Mouse (Mus musculus) MEL (cell line): ENCODE measurements around the gene Spock1. TPM values are rescaled to one million over a fixed set of nuclear protein-coding genes. Genes with fewer than 3 reads are reported as not detected.

ENCODE experiments used
- DNase-seq: peaks from one replicate; pipeline ENCODE4 v3.0.0; 2011; ENCODE audit warnings: low read depth, low spot score
- H3K27ac ChIP-seq: 2 replicates; pipeline ENCODE4 v1.5.1; 2012; ENCODE audit warnings: low read depth, mild to moderate bottlenecking, control low read depth, low read length, moderate library complexity; ENCODE audit not compliant: control insufficient read depth
- H3K27me3 ChIP-seq, 2 experiments: fragments of 150-350 bp in 1 of 2; sonication (generic) in 1 of 2; 2 replicates each; pipeline ENCODE4 v1.6.1; 2012; ENCODE audit warnings: low read length in 2 of 2, mild to moderate bottlenecking in 2 of 2, improper control_type of control experiment in 1 of 2, moderate library complexity in 1 of 2; ENCODE audit not compliant: insufficient read depth in 2 of 2, control insufficient read depth in 1 of 2
- H3K36me3 ChIP-seq, 2 experiments: 2 replicates each; pipeline ENCODE4 v1.6.1; 2012 to 2014; ENCODE audit warnings: low read length in 2 of 2, improper control_type of control experiment in 1 of 2, inconsistent platforms in 1 of 2, mild to moderate bottlenecking in 1 of 2; ENCODE audit not compliant: insufficient read depth in 2 of 2, control insufficient read depth in 1 of 2
- H3K4me1 ChIP-seq, 2 experiments: fragments of 150-350 bp in 1 of 2; sonication (generic) in 1 of 2; 2 replicates each; pipeline ENCODE4 v1.6.1; 2012; ENCODE audit warnings: low read length in 2 of 2, improper control_type of control experiment in 1 of 2, mild to moderate bottlenecking in 1 of 2; ENCODE audit not compliant: insufficient read depth in 2 of 2, control insufficient read depth in 1 of 2
- H3K4me3 ChIP-seq, 2 experiments: fragments of 150-350 bp in 1 of 2; sonication (generic) in 1 of 2; 2 replicates each; pipeline ENCODE4 v1.5.1; 2012; ENCODE audit warnings: low read depth in 2 of 2, low read length in 2 of 2, mild to moderate bottlenecking in 2 of 2, moderate library complexity in 2 of 2, control low read depth in 1 of 2, improper control_type of control experiment in 1 of 2; ENCODE audit not compliant: control insufficient read depth in 1 of 2, insufficient read depth in 1 of 2
- H3K79me2 ChIP-seq: 2 replicates; pipeline ENCODE4 v1.6.1; 2012; ENCODE audit warnings: mild to moderate bottlenecking, low read length, moderate library complexity; ENCODE audit not compliant: control insufficient read depth, poor library complexity, insufficient read depth
- H3K9ac ChIP-seq: 2 replicates; pipeline ENCODE4 v1.6.1; 2012; ENCODE audit warnings: low read depth, mild to moderate bottlenecking, control low read depth, low read length, moderate library complexity; ENCODE audit not compliant: control insufficient read depth, poor library complexity, severe bottlenecking
- H3K9me3 ChIP-seq: fragments of 150-350 bp; sonication (generic); replicated peaks from 2 replicates; pipeline ENCODE4 v1.6.1; 2012; ENCODE audit warnings: mild to moderate bottlenecking, low read length, improper control_type of control experiment, moderate library complexity; ENCODE audit not compliant: insufficient read depth
- BHLHE40 ChIP-seq: IDR thresholded peaks from 2 replicates; pipeline ENCODE4 v1.6.1; 2012; ENCODE audit warnings: low read depth, mild to moderate bottlenecking, inconsistent platforms, low read length, improper control_type of control experiment, borderline replicate concordance
- CHD1 ChIP-seq: IDR thresholded peaks from 2 replicates; pipeline ENCODE4 v1.6.1; 2012; ENCODE audit warnings: low read depth, mild to moderate bottlenecking, inconsistent platforms, low read length, improper control_type of control experiment
- CHD2 ChIP-seq: IDR thresholded peaks from 2 replicates; pipeline ENCODE4 v1.6.1; 2011; ENCODE audit warnings: low read length, improper control_type of control experiment
- CTCF ChIP-seq, 3 experiments: IDR thresholded peaks in 2 of 3; conservative IDR thresholded peaks in 1 of 3; 2 replicates each; pipeline ENCODE4 v1.5.1; 2011 to 2012; ENCODE audit warnings: low read length in 3 of 3, low read depth in 2 of 3, mild to moderate bottlenecking in 2 of 3, improper control_type of control experiment in 1 of 3, inconsistent platforms in 1 of 3, mixed read lengths in 1 of 3, moderate library complexity in 1 of 3; ENCODE audit not compliant: control insufficient read depth in 1 of 3, insufficient read depth in 1 of 3, poor library complexity in 1 of 3, severe bottlenecking in 1 of 3
- E2F4 ChIP-seq: IDR thresholded peaks from 2 replicates; pipeline ENCODE4 v1.6.1; 2011; ENCODE audit warnings: low read depth, low read length, improper control_type of control experiment, borderline replicate concordance
- ELF1 ChIP-seq: IDR thresholded peaks from 2 replicates; pipeline ENCODE4 v1.6.1; 2014; ENCODE audit warnings: low read depth, mild to moderate bottlenecking, inconsistent platforms, low read length, improper control_type of control experiment, moderate library complexity
- EP300 ChIP-seq, 2 experiments: IDR thresholded peaks; 2 replicates each; pipeline ENCODE4 v1.6.1; 2011; ENCODE audit warnings: improper control_type of control experiment in 2 of 2, low read length in 2 of 2, low read depth in 1 of 2, mild to moderate bottlenecking in 1 of 2
- GABPA ChIP-seq: IDR thresholded peaks from 2 replicates; pipeline ENCODE4 v1.6.1; 2012; ENCODE audit warnings: low read depth, mild to moderate bottlenecking, inconsistent platforms, low read length, improper control_type of control experiment, moderate library complexity
- GATA1 ChIP-seq: IDR thresholded peaks from 2 replicates; pipeline ENCODE4 v1.6.1; 2011; ENCODE audit warnings: low read depth, low read length, improper control_type of control experiment
- HCFC1 ChIP-seq: IDR thresholded peaks from 2 replicates; pipeline ENCODE4 v1.6.1; 2012; ENCODE audit warnings: low read depth, mild to moderate bottlenecking, inconsistent platforms, low read length, improper control_type of control experiment, moderate library complexity
- JUND ChIP-seq: IDR thresholded peaks from 2 replicates; pipeline ENCODE4 v1.6.1; 2011; ENCODE audit warnings: low read depth, mild to moderate bottlenecking, improper control_type of control experiment, low read length
- MAX ChIP-seq: IDR thresholded peaks from 2 replicates; pipeline ENCODE4 v1.6.1; 2011; ENCODE audit warnings: low read length, improper control_type of control experiment
- MEF2A ChIP-seq: IDR thresholded peaks from 2 replicates; pipeline ENCODE4 v1.6.1; 2014; ENCODE audit warnings: low read depth, mild to moderate bottlenecking, inconsistent platforms, low read length, improper control_type of control experiment; ENCODE audit not compliant: poor library complexity, insufficient replicate concordance, severe bottlenecking; ENCODE audit errors: extremely low read depth
- MXI1 ChIP-seq: IDR thresholded peaks from 2 replicates; pipeline ENCODE4 v1.6.1; 2011; ENCODE audit warnings: mild to moderate bottlenecking, low read depth, low read length, improper control_type of control experiment
- MYB ChIP-seq: IDR thresholded peaks from 2 replicates; pipeline ENCODE4 v1.6.1; 2011; ENCODE audit warnings: mild to moderate bottlenecking, low read depth, low read length, improper control_type of control experiment
- MYC ChIP-seq: IDR thresholded peaks from 2 replicates; pipeline ENCODE4 v1.6.1; 2011; ENCODE audit warnings: low read depth, mild to moderate bottlenecking, low read length, improper control_type of control experiment, moderate library complexity
- NELFE ChIP-seq: IDR thresholded peaks from 2 replicates; pipeline ENCODE4 v1.6.1; 2011; ENCODE audit warnings: low read depth, low read length, improper control_type of control experiment
- NRF1 ChIP-seq: IDR thresholded peaks from 2 replicates; pipeline ENCODE4 v1.6.1; 2014; ENCODE audit warnings: low read depth, mild to moderate bottlenecking, inconsistent platforms, low read length, improper control_type of control experiment, moderate library complexity; ENCODE audit not compliant: poor library complexity, insufficient read depth, severe bottlenecking
- POLR2A ChIP-seq, 2 experiments: IDR thresholded peaks; 2 replicates each; pipeline ENCODE4 v1.6.1; 2011 to 2012; ENCODE audit warnings: low read length in 2 of 2, mild to moderate bottlenecking in 2 of 2, control low read depth in 1 of 2, improper control_type of control experiment in 1 of 2, low read depth in 1 of 2, moderate library complexity in 1 of 2; ENCODE audit not compliant: control insufficient read depth in 1 of 2, insufficient read depth in 1 of 2, poor library complexity in 1 of 2
- POLR2AphosphoS2 ChIP-seq: IDR thresholded peaks from 2 replicates; pipeline ENCODE4 v1.6.1; 2011; ENCODE audit warnings: low read length, improper control_type of control experiment
- POLR2AphosphoS5 ChIP-seq: IDR thresholded peaks from 2 replicates; pipeline ENCODE4 v1.6.1; 2012; ENCODE audit warnings: low read depth, borderline replicate concordance, mild to moderate bottlenecking, inconsistent platforms, low read length, moderate library complexity, mixed read lengths
- SIN3A ChIP-seq: IDR thresholded peaks from 2 replicates; pipeline ENCODE4 v1.6.1; 2012; ENCODE audit warnings: low read length, improper control_type of control experiment, inconsistent platforms
- SMC3 ChIP-seq: IDR thresholded peaks from 2 replicates; pipeline ENCODE4 v1.6.1; 2011; ENCODE audit warnings: low read depth, low read length, improper control_type of control experiment
- TCF12 ChIP-seq: IDR thresholded peaks from 2 replicates; pipeline ENCODE4 v1.6.1; 2014; ENCODE audit warnings: low read depth, mild to moderate bottlenecking, inconsistent platforms, low read length, improper control_type of control experiment, moderate library complexity
- UBTF ChIP-seq: IDR thresholded peaks from 2 replicates; pipeline ENCODE4 v1.6.1; 2012; ENCODE audit warnings: low read depth, mild to moderate bottlenecking, inconsistent platforms, low read length, improper control_type of control experiment, moderate library complexity, borderline replicate concordance; ENCODE audit not compliant: insufficient read depth
- ZC3H11A ChIP-seq: IDR thresholded peaks from 2 replicates; pipeline ENCODE4 v1.6.1; 2012; ENCODE audit warnings: low read depth, mild to moderate bottlenecking, inconsistent platforms, low read length, improper control_type of control experiment
- ZKSCAN1 ChIP-seq: IDR thresholded peaks from 2 replicates; pipeline ENCODE4 v1.6.1; 2012; ENCODE audit warnings: low read depth, mild to moderate bottlenecking, inconsistent platforms, low read length, improper control_type of control experiment, moderate library complexity
- ZMIZ1 ChIP-seq: IDR thresholded peaks from 2 replicates; pipeline ENCODE4 v1.6.1; 2012; ENCODE audit warnings: low read depth, mild to moderate bottlenecking, inconsistent platforms, low read length, improper control_type of control experiment, moderate library complexity
- ZNF384 ChIP-seq: IDR thresholded peaks from 2 replicates; pipeline ENCODE4 v1.6.1; 2012; ENCODE audit warnings: low read depth, mild to moderate bottlenecking, inconsistent platforms, low read length, improper control_type of control experiment
- polyA plus RNA-seq, 2 experiments: library from polyadenylated mRNA; stranded (reverse) in 1 of 2; unstranded in 1 of 2; fragments of >175 nt in 1 of 2; fragments of >200 nt in 1 of 2; gene quantifications; 2 replicates each; pipeline versions ENCODE4 v1.2.1 to v1.2.4; 2012; ENCODE audit warnings: low replicate concordance in 2 of 2, low read depth in 1 of 2; ENCODE audit not compliant: insufficient read length in 2 of 2, insufficient read depth in 1 of 2, missing spikeins in 1 of 2
- total RNA-seq: library from RNA; depleted of rRNA; stranded (reverse); fragments of 300-350 nt; gene quantifications from 2 replicates; pipeline ENCODE4 v1.2.3, GENCODE M21; 2012

Gene Spock1
- total and polyA plus RNA-seq, 3 experiments = not detected

GRCm38 (mm10) chr13:57660523-57660922 lies 247.6 kb downstream of the Spock1 start:
- Histone ChIP-seq H3K36me3 (no peaks in the 10 kb centered on the region), H3K27me3 (no peaks in the 10 kb centered on the region), H3K9me3 (no peaks in the 10 kb centered on the region), H3K4me1 (no peaks in the 10 kb centered on the region), H3K27ac (no peak overlapping the region), H3K9ac (no peak overlapping the region), H3K79me2 (no peaks in the 10 kb centered on the region), H3K4me3 (no peak overlapping the region)
- TF ChIP-seq GATA1 = no peak
- TF ChIP-seq GABPA = no peak
- no peak for TF ChIP-seq ZC3H11A
- no peak for TF ChIP-seq CHD2
- TF ChIP-seq ELF1 = no peak
- TF ChIP-seq TCF12 = no peak
- no peak for TF ChIP-seq NRF1
- no peak for TF ChIP-seq HCFC1
- no peak for TF ChIP-seq UBTF
- no peak for TF ChIP-seq CTCF (IDR thresholded peaks at IDR 0.05 in 2 of 3, conservative IDR thresholded peaks at IDR 0.05 in 1 of 3; ENCODE audit: control insufficient read depth in 1 of 3, insufficient read depth in 1 of 3, low read depth in 2 of 3, low read length in 3 of 3, poor library complexity in 1 of 3, severe bottlenecking in 1 of 3)
- TF ChIP-seq EP300 (IDR thresholded peaks at IDR 0.05; ENCODE audit: low read depth in 1 of 2, low read length in 2 of 2) = no peak
- no peak for TF ChIP-seq POLR2AphosphoS2
- no peak for TF ChIP-seq ZNF384
- TF ChIP-seq MAX = no peak
- no peak for TF ChIP-seq MYC
- no peak for TF ChIP-seq MYB
- TF ChIP-seq ZMIZ1 = no peak
- no peak for DNase-seq

GRCm38 (mm10) chr13:57659872-57660271 lies 248.3 kb downstream of the Spock1 start:
- no peak for DNase-seq
- Histone ChIP-seq H3K27ac (no peak overlapping the region), H3K36me3 (no peaks in the 10 kb centered on the region), H3K4me1 (no peaks in the 10 kb centered on the region), H3K27me3 (no peaks in the 10 kb centered on the region), H3K9me3 (no peaks in the 10 kb centered on the region), H3K4me3 (no peak overlapping the region), H3K9ac (no peak overlapping the region), H3K79me2 (no peaks in the 10 kb centered on the region)
- TF ChIP-seq BHLHE40 (no peak), POLR2AphosphoS5 (no peak), ELF1 (no peak), ZNF384 (no peak), JUND (no peak), SMC3 (no peak), NELFE (no peak), UBTF (no peak), CHD1 (no peak), MXI1 (no peak), SIN3A (no peak), ZKSCAN1 (no peak), E2F4 (no peak), GABPA (no peak), POLR2A (IDR thresholded peaks at IDR 0.05; ENCODE audit: control insufficient read depth in 1 of 2, insufficient read depth in 1 of 2, low read depth in 1 of 2, low read length in 2 of 2, poor library complexity in 1 of 2) (no peak), MEF2A (no peak), POLR2AphosphoS2 (no peak), ZMIZ1 (no peak), NRF1 (no peak), GATA1 (no peak)
